Mouse (Mus musculus): ENCODE results near the gene Esd. TPM values are rescaled to one million over a fixed set of nuclear protein-coding genes. Genes with fewer than 3 reads are reported as not detected.
A peak's percentile ranks its signal among the peaks of the same experiment; 100 is the strongest.

Gene Esd
- 431 and 472 TPM in 2 replicates for polyA plus RNA-seq (2015; fragmentation: Nextera tagmentation; extraction: Ambion mirVana)

DNA sequence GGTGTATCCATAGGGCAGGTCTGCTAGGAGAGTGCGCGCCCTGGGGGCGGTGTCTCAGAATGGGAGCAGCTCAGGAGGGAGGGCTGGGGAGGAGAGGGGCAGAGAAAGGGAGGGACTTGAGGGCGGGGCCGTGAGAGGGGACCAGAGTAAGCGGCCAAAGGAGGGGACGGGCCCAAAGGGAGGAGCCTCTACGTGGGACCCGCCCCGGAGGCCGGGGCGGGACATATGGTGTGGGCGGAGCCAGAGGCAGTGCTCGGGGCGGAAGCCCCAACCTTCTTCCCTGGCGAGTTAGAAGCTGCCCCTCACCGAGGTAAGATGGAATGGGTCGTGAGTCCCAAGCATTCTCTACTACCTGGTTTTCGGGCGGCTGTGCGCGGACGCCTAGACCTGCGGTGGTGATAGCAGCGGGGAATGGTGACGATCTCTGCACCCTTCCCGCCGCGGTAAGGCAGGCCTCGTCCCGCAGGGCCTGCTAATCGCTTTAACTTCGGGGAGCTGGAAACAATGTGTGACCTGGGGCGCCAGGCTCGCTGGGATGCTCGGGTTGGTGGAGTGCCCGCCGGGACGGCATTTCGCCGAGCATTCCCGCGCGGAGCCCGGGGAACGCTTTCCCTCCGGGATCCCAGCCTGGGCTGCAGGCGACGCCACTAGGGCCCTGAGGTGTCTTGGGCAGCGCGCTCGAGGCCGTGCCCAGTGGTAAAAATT is at the start of gene Esd:
Esd (plus strand) TSS at position 219 of the 705 bp plus-strand sequence.
- Histone ChIP-seq H3K36me3 (ENCODE audit: insufficient read depth, low read length) (peaks cover 18% of the 10 kb centered on the region), H3K9me3 (ENCODE audit: low read length) (no peaks in the 10 kb centered on the region), H3K9ac (replicated peaks; ENCODE audit: low read length) (peak within 1 kb of the TSS; percentile 89), H3K4me3 (ENCODE audit: low read length) (peak within 1 kb of the TSS; percentile 72), H3K4me2 (replicated peaks; ENCODE audit: low read depth, low read length) (peak within 1 kb of the TSS; percentile 73), H3K4me1 (ENCODE audit: insufficient read depth, low read length) (peaks cover 32% of the 10 kb centered on the region), H3K27ac (ENCODE audit: low read length) (peak within 1 kb of the TSS; percentile 96), H3K27me3 (ENCODE audit: insufficient read depth, low read length) (no peaks in the 10 kb centered on the region)
- ATAC-seq (ENCODE audit: low FRiP score, low TSS enrichment): peak; percentile 97
- under 1% methylated on average over 53 of the region's 53 CpGs for WGBS

DNA sequence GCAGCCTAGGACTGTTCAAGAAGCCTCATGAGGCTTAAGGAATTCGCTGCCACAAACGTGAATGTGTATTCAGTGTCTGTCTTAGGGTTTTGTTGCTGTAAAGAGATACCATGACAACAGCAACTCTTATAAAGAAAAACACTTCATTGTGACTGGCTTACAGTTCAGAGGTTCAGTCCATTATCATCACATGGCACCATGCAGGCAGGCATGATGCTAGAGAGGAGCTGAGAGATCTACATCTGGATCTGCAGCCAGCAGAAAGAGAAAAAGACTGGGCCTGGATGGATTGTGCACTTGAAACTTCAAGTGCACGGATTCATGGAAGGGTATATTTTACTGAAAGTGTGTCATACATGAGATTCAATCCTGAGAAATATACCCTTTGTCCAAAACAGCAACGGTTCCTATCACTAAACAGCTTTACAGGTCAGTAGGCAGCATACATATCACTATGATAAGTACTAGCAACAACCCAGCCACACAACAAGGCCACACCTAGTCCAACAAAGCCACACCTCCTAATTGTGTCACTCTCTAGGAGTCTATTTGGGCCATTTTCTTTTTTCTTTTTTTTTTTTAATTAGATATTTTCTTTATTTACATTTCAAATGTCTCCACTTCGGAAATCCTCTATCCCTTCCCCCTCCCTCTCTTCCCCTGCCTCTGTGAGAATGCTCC is 47.7 kb upstream of the Esd start:
- Histone ChIP-seq H3K4me2 (replicated peaks; ENCODE audit: low read depth, low read length) (no peak overlapping the region), H3K36me3 (ENCODE audit: insufficient read depth, low read length) (no peaks in the 10 kb centered on the region), H3K4me1 (ENCODE audit: insufficient read depth, low read length) (no peaks in the 10 kb centered on the region), H3K9ac (replicated peaks; ENCODE audit: low read length) (no peak overlapping the region), H3K9me3 (ENCODE audit: low read length) (no peaks in the 10 kb centered on the region), H3K4me3 (ENCODE audit: low read length) (no peak overlapping the region), H3K27me3 (ENCODE audit: insufficient read depth, low read length) (no peaks in the 10 kb centered on the region), H3K27ac (ENCODE audit: low read length) (no peak overlapping the region)
- no peak for ATAC-seq (ENCODE audit: low FRiP score, low TSS enrichment)
- 75% methylated on average over 5 of the region's 5 CpGs for WGBS

GRCm38 (mm10) chr14:74691963-74692362 is 40.1 kb upstream of the Esd start:
- no peak for ATAC-seq (ENCODE audit: low FRiP score, low TSS enrichment)
- H3K9me3 ChIP-seq (ENCODE audit: low read length): no peaks in the 10 kb centered on the region
- H3K9ac ChIP-seq (replicated peaks; ENCODE audit: low read length): no peak overlapping the region
- WGBS: 94% methylated on average over 2 of the region's 2 CpGs
- H3K4me1 ChIP-seq (ENCODE audit: insufficient read depth, low read length): peaks cover 8% of the 10 kb centered on the region; the same call in 1 of the 2 replicates
- H3K27me3 ChIP-seq (ENCODE audit: insufficient read depth, low read length): no peaks in the 10 kb centered on the region
- H3K27ac ChIP-seq (ENCODE audit: low read length): no peak overlapping the region
- no peak overlapping the region for H3K4me2 ChIP-seq (replicated peaks; ENCODE audit: low read depth, low read length)
- no peaks in the 10 kb centered on the region for H3K36me3 ChIP-seq (ENCODE audit: insufficient read depth, low read length)
- H3K4me3 ChIP-seq (ENCODE audit: low read length): no peak overlapping the region

- H3K36me3 ChIP-seq (ENCODE audit: insufficient read depth, low read length): no peaks in the 10 kb centered on the region
- H3K9ac ChIP-seq (replicated peaks; ENCODE audit: low read length): no peak overlapping the region
- no peaks in the 10 kb centered on the region for H3K27me3 ChIP-seq (ENCODE audit: insufficient read depth, low read length)
- no peak overlapping the region for H3K4me3 ChIP-seq (ENCODE audit: low read length)
- no peak overlapping the region for H3K27ac ChIP-seq (ENCODE audit: low read length)
- H3K9me3 ChIP-seq (ENCODE audit: low read length): no peaks in the 10 kb centered on the region
- H3K4me1 ChIP-seq (ENCODE audit: insufficient read depth, low read length): peaks cover 8% of the 10 kb centered on the region; the same call in 1 of the 2 replicates
- 16% methylated on average over 4 of the region's 4 CpGs for WGBS
- H3K4me2 ChIP-seq (replicated peaks; ENCODE audit: low read depth, low read length): no peak overlapping the region
- peak; percentile 78 for ATAC-seq (ENCODE audit: low FRiP score, low TSS enrichment)
Measured at GRCm38 (mm10) chr14:74696766-74697165, 35.3 kb upstream of the Esd start.

GRCm38 (mm10) chr14:74697432-74697831 is 34.7 kb upstream of the Esd start:
- Histone ChIP-seq H3K9me3 (ENCODE audit: low read length) (no peaks in the 10 kb centered on the region), H3K27me3 (ENCODE audit: insufficient read depth, low read length) (no peaks in the 10 kb centered on the region)
- ATAC-seq (ENCODE audit: low FRiP score, low TSS enrichment): no peak

DNA sequence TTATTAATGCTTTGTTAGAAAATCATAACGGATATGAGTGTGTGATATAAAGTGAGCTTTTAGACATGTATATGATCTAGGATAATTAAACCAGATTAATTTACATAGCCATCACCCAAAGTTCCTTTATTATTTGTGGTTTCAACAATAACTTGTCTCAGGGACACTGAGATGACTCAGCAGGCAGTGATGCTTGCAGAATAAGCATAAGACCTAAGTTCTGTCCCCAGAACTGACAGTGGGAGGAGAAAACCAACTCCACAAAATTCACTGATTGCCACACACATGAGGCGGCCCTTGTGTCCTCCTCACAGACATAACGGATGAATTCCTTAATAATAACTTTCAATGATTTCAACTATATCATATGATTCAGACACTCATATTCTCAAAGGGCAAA is 32.9 kb upstream of the Esd start:
- H3K9me3 ChIP-seq (ENCODE audit: low read length): no peaks in the 10 kb centered on the region
- H3K36me3 ChIP-seq (ENCODE audit: insufficient read depth, low read length): no peaks in the 10 kb centered on the region
- no peaks in the 10 kb centered on the region for H3K27me3 ChIP-seq (ENCODE audit: insufficient read depth, low read length)
- WGBS: 80% methylated on average over 3 of the region's 3 CpGs
- H3K9ac ChIP-seq (replicated peaks; ENCODE audit: low read length): no peak overlapping the region
- ATAC-seq (ENCODE audit: low FRiP score, low TSS enrichment): no peak
- H3K4me3 ChIP-seq (ENCODE audit: low read length): no peak overlapping the region
- no peak overlapping the region for H3K27ac ChIP-seq (ENCODE audit: low read length)
- no peak overlapping the region for H3K4me2 ChIP-seq (replicated peaks; ENCODE audit: low read depth, low read length)
- H3K4me1 ChIP-seq (ENCODE audit: insufficient read depth, low read length): peaks cover 8% of the 10 kb centered on the region; the same call in 1 of the 2 replicates

More at GRCm38 (mm10) chr14:74697432-74697831, 34.7 kb upstream of the Esd start:
- Histone ChIP-seq H3K9ac (replicated peaks; ENCODE audit: low read length) (no peak overlapping the region), H3K27ac (ENCODE audit: low read length) (no peak overlapping the region), H3K36me3 (ENCODE audit: insufficient read depth, low read length) (no peaks in the 10 kb centered on the region), H3K4me1 (ENCODE audit: insufficient read depth, low read length) (peaks cover 8% of the 10 kb centered on the region; the same call in 1 of the 2 replicates), H3K4me2 (replicated peaks; ENCODE audit: low read depth, low read length) (no peak overlapping the region), H3K4me3 (ENCODE audit: low read length) (no peak overlapping the region)

GRCm38 (mm10) chr14:74703930-74704329 is 28.2 kb upstream of the Esd start:
- Histone ChIP-seq H3K36me3 (ENCODE audit: insufficient read depth, low read length) (no peaks in the 10 kb centered on the region), H3K27ac (ENCODE audit: low read length) (no peak overlapping the region; the same call in 1 of the 2 replicates), H3K27me3 (ENCODE audit: insufficient read depth, low read length) (no peaks in the 10 kb centered on the region), H3K4me1 (ENCODE audit: insufficient read depth, low read length) (no peaks in the 10 kb centered on the region), H3K9me3 (ENCODE audit: low read length) (no peaks in the 10 kb centered on the region), H3K9ac (replicated peaks; ENCODE audit: low read length) (no peak overlapping the region), H3K4me2 (replicated peaks; ENCODE audit: low read depth, low read length) (no peak overlapping the region), H3K4me3 (ENCODE audit: low read length) (no peak overlapping the region)
- WGBS: 34% methylated on average over 6 of the region's 6 CpGs
- no peak for ATAC-seq (ENCODE audit: low FRiP score, low TSS enrichment)

DNA sequence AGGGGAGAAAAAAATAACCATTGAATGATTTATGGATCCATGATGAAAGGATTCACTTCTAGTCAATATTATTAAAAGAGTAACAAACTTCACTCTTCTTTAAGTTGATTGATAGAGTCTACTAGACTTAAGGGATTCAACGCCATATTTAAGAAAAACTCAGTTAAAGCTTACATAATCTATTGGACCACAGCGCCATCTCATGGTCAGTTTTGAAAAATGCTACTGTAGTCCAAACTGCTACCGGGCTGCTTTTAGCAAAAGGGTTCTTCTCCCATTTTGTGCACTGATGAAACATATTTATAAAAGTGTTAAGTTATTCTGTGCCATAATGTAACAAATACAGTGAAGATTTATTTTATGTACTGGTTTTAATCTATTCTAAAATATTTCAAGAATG is 23.0 kb upstream of the Esd start:
- no peak overlapping the region for H3K27ac ChIP-seq (ENCODE audit: low read length)
- no peak overlapping the region for H3K4me3 ChIP-seq (ENCODE audit: low read length)
- H3K4me1 ChIP-seq (ENCODE audit: insufficient read depth, low read length): no peaks in the 10 kb centered on the region
- H3K36me3 ChIP-seq (ENCODE audit: insufficient read depth, low read length): no peaks in the 10 kb centered on the region
- no peak overlapping the region for H3K4me2 ChIP-seq (replicated peaks; ENCODE audit: low read depth, low read length)
- ATAC-seq (ENCODE audit: low FRiP score, low TSS enrichment): no peak
- 27% methylated on average over 3 of the region's 3 CpGs for WGBS
- no peaks in the 10 kb centered on the region for H3K27me3 ChIP-seq (ENCODE audit: insufficient read depth, low read length)
- 0 out of 2 replicates have a peak, but pooled peaks cover 3% of the 10 kb centered on the region for H3K9me3 ChIP-seq (ENCODE audit: low read length)
- H3K9ac ChIP-seq (replicated peaks; ENCODE audit: low read length): no peak overlapping the region

DNA sequence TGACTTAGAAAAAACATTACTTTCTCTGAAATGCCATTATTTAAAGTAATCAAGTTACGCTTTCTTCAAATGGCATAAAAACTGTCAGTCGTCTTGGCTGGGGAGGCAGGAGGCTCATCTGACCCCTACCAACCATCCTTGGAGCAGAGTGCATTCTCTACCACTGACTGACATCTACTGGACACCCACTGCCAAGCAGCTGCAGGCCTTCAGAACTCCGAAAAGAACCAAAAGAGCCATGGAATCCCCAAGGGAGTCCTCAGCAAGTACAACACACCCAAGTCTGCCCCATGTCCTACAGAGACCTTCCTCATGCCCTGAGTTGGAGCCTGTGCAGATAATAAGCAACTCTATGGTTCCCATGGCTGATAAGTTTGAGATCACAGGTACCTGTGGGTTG is 8.6 kb upstream of the Esd start:
- Histone ChIP-seq H3K9me3 (ENCODE audit: low read length) (no peaks in the 10 kb centered on the region), H3K9ac (replicated peaks; ENCODE audit: low read length) (no peak overlapping the region), H3K4me3 (ENCODE audit: low read length) (no peak overlapping the region), H3K4me2 (replicated peaks; ENCODE audit: low read depth, low read length) (no peak overlapping the region), H3K36me3 (ENCODE audit: insufficient read depth, low read length) (no peaks in the 10 kb centered on the region), H3K4me1 (ENCODE audit: insufficient read depth, low read length) (0 out of 2 replicates have a peak, but pooled peaks cover 8% of the 10 kb centered on the region), H3K27ac (ENCODE audit: low read length) (no peak overlapping the region), H3K27me3 (ENCODE audit: insufficient read depth, low read length) (no peaks in the 10 kb centered on the region)
- WGBS: 57% methylated on average over 3 of the region's 3 CpGs
- no peak for ATAC-seq (ENCODE audit: low FRiP score, low TSS enrichment)
